Mouse (Mus musculus): Measurements from ENCODE around the gene Cd177. TPM values are rescaled to one million over a fixed set of nuclear protein-coding genes. Genes with fewer than 3 reads are reported as not detected.

The Cd177 gene
- polyA plus RNA-seq, 1 experiment: 0.04 TPM

Other genes starting within 250 kb of the Cd177 start
- not detected in 2 replicates for gene AC161166.1, start 247.9 kb downstream of the Cd177 start, polyA plus RNA-seq (2012; rRNA removed)
- 10.8 and 12.4 TPM in 2 replicates for gene Irgq, start 229.6 kb downstream of the Cd177 start, polyA plus RNA-seq (2012; rRNA removed)
- 0.10 and 0.21 TPM in 2 replicates for gene Pinlyp, start 214.2 kb downstream of the Cd177 start, polyA plus RNA-seq (2012; rRNA removed)
- 32.5 and 33.5 TPM in 2 replicates for gene Xrcc1, start 214.0 kb downstream of the Cd177 start, polyA plus RNA-seq (2012; rRNA removed)
- gene Ethe1, start 172.8 kb downstream of the Cd177 start, polyA plus RNA-seq (2012; rRNA removed): 59.0 and 67.0 TPM in 2 replicates
- 0.44 and 0.83 TPM in 2 replicates for gene Zfp575, start 172.7 kb downstream of the Cd177 start, polyA plus RNA-seq (2012; rRNA removed)
- gene Phldb3, start 149.5 kb downstream of the Cd177 start, polyA plus RNA-seq (2012; rRNA removed): 6.8 and 7.9 TPM in 2 replicates
- gene Lypd3, start 123.8 kb downstream of the Cd177 start, polyA plus RNA-seq (2012; rRNA removed): 47.0 and 53.2 TPM in 2 replicates
- not detected in 2 replicates for gene Tex101, start 83.6 kb downstream of the Cd177 start, polyA plus RNA-seq (2012; rRNA removed)
- gene BC049730, start 51.1 kb downstream of the Cd177 start, polyA plus RNA-seq (2012; rRNA removed): not detected in 2 replicates
- not detected in 2 replicates for gene Gm4763, start 33.4 kb downstream of the Cd177 start, polyA plus RNA-seq (2012; rRNA removed)
- not detected in 2 replicates for gene Ceacam10, start 16.9 kb upstream of the Cd177 start, polyA plus RNA-seq (2012; rRNA removed)
- gene Gm9844, start 101.9 kb upstream of the Cd177 start, polyA plus RNA-seq (2012; rRNA removed): 10.7 and 12.1 TPM in 2 replicates
- gene Lypd4, start 109.6 kb upstream of the Cd177 start, polyA plus RNA-seq (2012; rRNA removed): not detected in 2 replicates
- not detected in 2 replicates for gene Dmrtc2, start 109.7 kb upstream of the Cd177 start, polyA plus RNA-seq (2012; rRNA removed)
- gene Rps19, start 124.1 kb upstream of the Cd177 start, polyA plus RNA-seq (2012; rRNA removed): 1,077 and 1,084 TPM in 2 replicates
- gene Cd79a, start 137.1 kb upstream of the Cd177 start, polyA plus RNA-seq (2012; rRNA removed): 0.65 and 0.74 TPM in 2 replicates
- 174 and 180 TPM in 2 replicates for gene Arhgef1, start 142.6 kb upstream of the Cd177 start, polyA plus RNA-seq (2012; rRNA removed)
- not detected in 2 replicates for gene Gm4881, start 184.2 kb upstream of the Cd177 start, polyA plus RNA-seq (2012; rRNA removed)
- gene Rabac1, start 212.4 kb upstream of the Cd177 start, polyA plus RNA-seq (2012; rRNA removed): 367 and 429 TPM in 2 replicates
- gene Atp1a3, start 245.6 kb upstream of the Cd177 start, polyA plus RNA-seq (2012; rRNA removed): 0.51 and 0.93 TPM in 2 replicates

Data from urinary bladder, adult 2 months (tissue).